Mouse (Mus musculus): ENCODE results near the gene Dach2. TPM values are rescaled to one million over a fixed set of nuclear protein-coding genes. Genes with fewer than 3 reads are reported as not detected.
A peak's percentile ranks its signal among the peaks of the same experiment; 100 is the strongest.
"Not testable (repeated sequence)": the region's sequence is repeated elsewhere in the genome, so short reads cannot be mapped to it uniquely, and the experiment has no call there.

Gene Dach2
- 3.5 and 3.6 TPM in 2 replicates for polyA plus RNA-seq (2015; fragmentation: Nextera tagmentation; extraction: Ambion mirVana)

- Histone ChIP-seq H3K4me1 (replicated peaks; ENCODE audit: control insufficient read depth, insufficient read depth, low read length) (peaks cover 4% of the 10 kb centered on the region), H3K27ac (ENCODE audit: low read length) (no peak within 1 kb of the TSS), H3K9ac (replicated peaks; ENCODE audit: low read depth, low read length) (peak within 1 kb of the TSS; percentile 42), H3K27me3 (replicated peaks; ENCODE audit: control insufficient read depth, insufficient read depth, low read length) (no peaks in the 10 kb centered on the region), H3K36me3 (ENCODE audit: control insufficient read depth, insufficient read depth) (no peaks in the 10 kb centered on the region), H3K9me3 (ENCODE audit: control insufficient read depth, low read length) (no peaks in the 10 kb centered on the region), H3K4me3 (replicated peaks; ENCODE audit: low read length) (peak within 1 kb of the TSS; percentile 49), H3K4me2 (ENCODE audit: low read length) (peak within 1 kb of the TSS; percentile 77)
- peak; percentile 36 for ATAC-seq
- 29% methylated on average over 21 of the region's 21 CpGs for WGBS
Observed at GRCm38 (mm10) chrX:113297404-113297803, at the start of gene Dach2. TSS of gene Dach2 (plus strand) at chrX:113297510.

DNA sequence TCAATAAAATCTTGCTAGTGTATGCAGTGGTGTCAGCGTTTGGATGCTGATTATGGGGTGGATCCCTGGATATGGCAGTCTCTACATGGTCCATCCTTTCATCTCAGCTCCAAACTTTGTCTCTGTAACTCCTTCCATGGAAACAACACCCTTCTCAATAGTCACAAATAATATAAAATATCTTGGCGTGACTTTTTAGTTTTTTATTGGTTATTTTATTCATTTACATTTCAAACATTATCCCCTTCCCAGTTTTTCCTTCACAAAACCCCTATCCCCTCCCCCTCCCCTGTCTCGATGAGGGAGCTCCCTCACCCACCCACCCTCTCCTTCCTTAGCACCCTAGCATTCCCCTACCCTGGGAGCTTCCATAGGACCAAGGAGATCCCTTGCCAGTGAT lies 44.9 kb upstream of the Dach2 start:
- 86% methylated on average over 2 of the region's 3 CpGs for WGBS
- H3K4me1 ChIP-seq (replicated peaks; ENCODE audit: control insufficient read depth, insufficient read depth, low read length); H3K9me3 ChIP-seq (ENCODE audit: control insufficient read depth, low read length); H3K4me2 ChIP-seq (ENCODE audit: low read length); H3K9ac ChIP-seq (replicated peaks; ENCODE audit: low read depth, low read length); H3K4me3 ChIP-seq (replicated peaks; ENCODE audit: low read length); H3K36me3 ChIP-seq (ENCODE audit: control insufficient read depth, insufficient read depth); H3K27ac ChIP-seq (ENCODE audit: low read length); ATAC-seq; H3K27me3 ChIP-seq (replicated peaks; ENCODE audit: control insufficient read depth, insufficient read depth, low read length): not testable (repeated sequence)

DNA sequence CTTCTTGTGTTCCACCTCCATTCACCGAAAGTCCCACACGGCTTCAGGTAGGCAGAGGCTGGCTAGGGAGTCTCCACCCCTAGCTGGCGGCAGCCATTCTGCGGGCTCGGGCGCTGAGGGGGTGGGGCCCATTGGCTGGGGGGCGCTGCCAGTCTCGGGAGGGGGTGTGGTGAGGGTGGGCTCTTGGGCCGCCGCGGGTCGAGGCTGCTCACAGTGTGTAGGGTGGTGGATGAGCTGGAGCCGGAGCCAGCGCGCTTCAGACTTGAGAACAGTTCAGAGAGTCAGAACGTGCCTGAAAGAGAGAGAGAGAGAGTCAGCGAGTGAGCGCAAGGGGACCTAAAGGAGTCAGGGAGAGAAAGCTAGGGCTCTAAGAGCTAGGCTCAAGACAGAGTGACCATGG lies 721 bp downstream of the Dach2 start:
- peak overlapping the region; percentile 77 for H3K4me2 ChIP-seq (ENCODE audit: low read length)
- H3K27me3 ChIP-seq (replicated peaks; ENCODE audit: control insufficient read depth, insufficient read depth, low read length) = no peaks in the 10 kb centered on the region
- H3K9me3 ChIP-seq (ENCODE audit: control insufficient read depth, low read length) = no peaks in the 10 kb centered on the region
- ATAC-seq = peak; percentile 100
- peak overlapping the region; percentile 49 for H3K4me3 ChIP-seq (replicated peaks; ENCODE audit: low read length)
- 24% methylated on average over 16 of the region's 18 CpGs for WGBS
- peak overlapping the region; percentile 42 for H3K9ac ChIP-seq (replicated peaks; ENCODE audit: low read depth, low read length)
- H3K4me1 ChIP-seq (replicated peaks; ENCODE audit: control insufficient read depth, insufficient read depth, low read length) = peaks cover 4% of the 10 kb centered on the region
- no peaks in the 10 kb centered on the region for H3K36me3 ChIP-seq (ENCODE audit: control insufficient read depth, insufficient read depth)
- no peak overlapping the region for H3K27ac ChIP-seq (ENCODE audit: low read length)

GRCm38 (mm10) chrX:113298468-113298867 lies 1.2 kb downstream of the Dach2 start:
- H3K4me3 ChIP-seq (replicated peaks; ENCODE audit: low read length) = peak overlapping the region; percentile 49
- peak overlapping the region; percentile 77 for H3K4me2 ChIP-seq (ENCODE audit: low read length)
- 27% methylated on average over 19 of the region's 19 CpGs for WGBS
- peaks cover 4% of the 10 kb centered on the region for H3K4me1 ChIP-seq (replicated peaks; ENCODE audit: control insufficient read depth, insufficient read depth, low read length)
- H3K9me3 ChIP-seq (ENCODE audit: control insufficient read depth, low read length) = no peaks in the 10 kb centered on the region
- ATAC-seq = peak; percentile 24
- peak overlapping the region; percentile 42 for H3K9ac ChIP-seq (replicated peaks; ENCODE audit: low read depth, low read length)
- no peaks in the 10 kb centered on the region for H3K27me3 ChIP-seq (replicated peaks; ENCODE audit: control insufficient read depth, insufficient read depth, low read length)
- no peaks in the 10 kb centered on the region for H3K36me3 ChIP-seq (ENCODE audit: control insufficient read depth, insufficient read depth)
- H3K27ac ChIP-seq (ENCODE audit: low read length) = no peak overlapping the region

DNA sequence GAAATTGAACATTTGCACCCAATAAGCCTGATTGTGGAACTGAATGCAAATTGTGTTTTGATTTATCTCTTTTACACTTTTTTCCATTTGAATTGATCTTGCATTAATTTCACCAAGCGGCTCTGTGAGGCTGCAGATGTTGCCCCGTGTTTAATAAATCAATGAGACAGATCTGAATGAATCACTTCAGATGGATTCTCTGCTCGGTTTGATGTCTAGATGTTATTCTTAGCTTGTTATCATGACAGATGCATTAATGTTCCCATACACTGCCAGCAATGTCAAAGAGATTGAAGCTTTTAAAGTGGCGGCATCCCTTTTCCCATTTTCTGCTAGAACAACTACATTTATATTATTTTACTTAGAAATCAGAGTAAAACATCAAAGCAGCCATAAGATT lies 7.0 kb downstream of the Dach2 start:
- ATAC-seq = peak; percentile 75
- Histone ChIP-seq H3K27ac (ENCODE audit: low read length) (no peak overlapping the region), H3K9me3 (ENCODE audit: control insufficient read depth, low read length) (no peaks in the 10 kb centered on the region), H3K4me3 (replicated peaks; ENCODE audit: low read length) (no peak overlapping the region), H3K4me1 (replicated peaks; ENCODE audit: control insufficient read depth, insufficient read depth, low read length) (no peaks in the 10 kb centered on the region; the same call in 1 of the 2 replicates), H3K9ac (replicated peaks; ENCODE audit: low read depth, low read length) (no peak overlapping the region), H3K4me2 (ENCODE audit: low read length) (no peak overlapping the region), H3K36me3 (ENCODE audit: control insufficient read depth, insufficient read depth) (no peaks in the 10 kb centered on the region), H3K27me3 (replicated peaks; ENCODE audit: control insufficient read depth, insufficient read depth, low read length) (no peaks in the 10 kb centered on the region)
- WGBS = 30% methylated on average over 4 of the region's 4 CpGs

- no peaks in the 10 kb centered on the region for H3K36me3 ChIP-seq (ENCODE audit: control insufficient read depth, insufficient read depth)
- WGBS = 74% methylated on average over 3 of the region's 3 CpGs
Observed at GRCm38 (mm10) chrX:113338143-113338542, 40.8 kb downstream of the Dach2 start.

GRCm38 (mm10) chrX:113394417-113394816 lies 97.1 kb downstream of the Dach2 start:
- ATAC-seq = no peak
- 58% methylated on average over 3 of the region's 3 CpGs for WGBS
- Histone ChIP-seq H3K4me3 (replicated peaks; ENCODE audit: low read length) (no peak overlapping the region), H3K4me1 (replicated peaks; ENCODE audit: control insufficient read depth, insufficient read depth, low read length) (no peaks in the 10 kb centered on the region), H3K4me2 (ENCODE audit: low read length) (no peak overlapping the region), H3K27ac (ENCODE audit: low read length) (no peak overlapping the region), H3K9me3 (ENCODE audit: control insufficient read depth, low read length) (no peaks in the 10 kb centered on the region), H3K27me3 (replicated peaks; ENCODE audit: control insufficient read depth, insufficient read depth, low read length) (no peaks in the 10 kb centered on the region), H3K9ac (replicated peaks; ENCODE audit: low read depth, low read length) (no peak overlapping the region), H3K36me3 (ENCODE audit: control insufficient read depth, insufficient read depth) (no peaks in the 10 kb centered on the region)

More at GRCm38 (mm10) chrX:113338143-113338542, 40.8 kb downstream of the Dach2 start:
- H3K9me3 ChIP-seq (ENCODE audit: control insufficient read depth, low read length) = no peaks in the 10 kb centered on the region
- H3K9ac ChIP-seq (replicated peaks; ENCODE audit: low read depth, low read length) = no peak overlapping the region
- ATAC-seq = no peak
- no peak overlapping the region for H3K4me3 ChIP-seq (replicated peaks; ENCODE audit: low read length)
- H3K27ac ChIP-seq (ENCODE audit: low read length) = no peak overlapping the region
- H3K27me3 ChIP-seq (replicated peaks; ENCODE audit: control insufficient read depth, insufficient read depth, low read length) = no peaks in the 10 kb centered on the region
- no peaks in the 10 kb centered on the region for H3K4me1 ChIP-seq (replicated peaks; ENCODE audit: control insufficient read depth, insufficient read depth, low read length)
- no peak overlapping the region for H3K4me2 ChIP-seq (ENCODE audit: low read length)

DNA sequence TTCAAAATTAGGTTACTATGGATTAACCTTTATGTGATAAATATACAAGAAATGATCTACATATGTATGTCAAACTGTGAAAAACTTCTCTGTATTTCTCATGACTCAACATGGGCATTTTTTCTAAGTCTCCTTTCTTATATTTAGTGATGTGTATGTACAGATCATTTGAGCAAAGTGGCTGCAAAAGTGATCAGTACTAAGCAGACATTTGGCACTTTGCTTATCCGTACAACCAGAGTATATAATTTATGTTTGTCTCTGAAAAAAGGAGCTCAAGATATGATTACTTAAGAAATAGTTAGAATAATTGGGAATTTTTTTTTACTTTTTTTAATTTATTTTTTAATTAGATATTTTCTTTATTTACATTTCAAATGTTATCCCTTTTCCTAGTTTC lies 111.4 kb downstream of the Dach2 start:
- no peaks in the 10 kb centered on the region for H3K9me3 ChIP-seq (ENCODE audit: control insufficient read depth, low read length)
- ATAC-seq = no peak
- WGBS = 79% methylated on average over 1 of the region's 1 CpGs

GRCm38 (mm10) chrX:113421517-113422187 lies 124.3 kb downstream of the Dach2 start:
- Histone ChIP-seq H3K27ac (ENCODE audit: low read length) (no peak overlapping the region), H3K36me3 (ENCODE audit: control insufficient read depth, insufficient read depth) (no peaks in the 10 kb centered on the region), H3K9ac (replicated peaks; ENCODE audit: low read depth, low read length) (no peak overlapping the region), H3K4me2 (ENCODE audit: low read length) (no peak overlapping the region), H3K9me3 (ENCODE audit: control insufficient read depth, low read length) (no peaks in the 10 kb centered on the region), H3K4me3 (replicated peaks; ENCODE audit: low read length) (no peak overlapping the region), H3K27me3 (replicated peaks; ENCODE audit: control insufficient read depth, insufficient read depth, low read length) (no peaks in the 10 kb centered on the region), H3K4me1 (replicated peaks; ENCODE audit: control insufficient read depth, insufficient read depth, low read length) (no peaks in the 10 kb centered on the region)
- WGBS = 20% methylated on average over 3 of the region's 3 CpGs
- no peak for ATAC-seq

More for the DNA sequence above, 111.4 kb downstream of the Dach2 start:
- Histone ChIP-seq H3K27ac (ENCODE audit: low read length) (no peak overlapping the region), H3K27me3 (replicated peaks; ENCODE audit: control insufficient read depth, insufficient read depth, low read length) (no peaks in the 10 kb centered on the region), H3K36me3 (ENCODE audit: control insufficient read depth, insufficient read depth) (no peaks in the 10 kb centered on the region), H3K4me1 (replicated peaks; ENCODE audit: control insufficient read depth, insufficient read depth, low read length) (no peaks in the 10 kb centered on the region), H3K4me2 (ENCODE audit: low read length) (no peak overlapping the region), H3K9ac (replicated peaks; ENCODE audit: low read depth, low read length) (no peak overlapping the region), H3K4me3 (replicated peaks; ENCODE audit: low read length) (no peak overlapping the region)

All from forebrain, embryonic 16.5 days (tissue).